Mouse (Mus musculus) thymus, postnatal 4 days (tissue): ENCODE measurements around the gene Gm3488.
"Not testable (repeated sequence)": the region's sequence is repeated elsewhere in the genome, so short reads cannot be mapped to it uniquely, and the experiment has no call there.

Experiments
- DNase-seq: peaks from one replicate; pipeline ENCODE4 v3.0.0; 2021

Gene Gm3488

DNA sequence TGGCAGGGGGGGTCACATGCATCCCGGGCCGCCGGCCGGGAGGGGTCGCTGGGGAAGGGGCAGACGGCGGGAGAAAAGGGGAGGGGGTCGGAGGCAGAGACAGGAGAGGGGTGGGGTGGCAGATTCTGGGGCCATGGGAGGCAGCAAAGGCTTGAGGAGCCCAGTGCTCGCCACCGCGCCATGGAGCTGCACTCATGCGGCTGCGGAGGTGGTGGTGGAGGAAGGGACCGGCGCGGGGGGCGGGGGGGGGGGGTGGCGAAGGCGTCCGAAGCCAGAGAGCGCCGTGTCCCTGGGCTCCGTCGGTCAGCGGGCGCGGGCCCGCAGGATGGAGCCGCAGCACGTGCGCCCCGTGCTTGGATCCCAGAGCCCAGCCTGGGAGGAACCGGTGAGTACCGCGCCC, at the start of gene Gm3488:
Gene Gm3488, plus strand, starts transcription at position 301 of the 400 bp plus-strand sequence.
- DNase-seq, result not testable (repeated sequence)

DNA sequence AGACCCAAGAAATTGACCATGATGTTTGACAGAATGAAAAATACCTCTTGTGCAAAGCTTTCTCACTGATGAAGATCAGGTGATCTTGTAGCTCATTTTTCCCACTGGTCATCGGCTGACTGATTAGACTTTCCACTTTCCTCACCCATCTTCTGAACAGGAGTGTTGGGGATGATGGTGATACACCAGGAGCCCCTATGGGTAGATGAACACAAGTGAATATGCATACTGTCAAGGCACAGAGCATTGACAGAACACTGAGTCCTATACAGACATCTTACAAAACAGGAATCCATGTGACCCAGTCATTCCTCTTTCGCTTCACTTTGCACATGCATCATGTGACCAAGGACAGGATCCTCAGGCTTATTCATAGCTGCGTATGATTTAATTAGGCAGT, 46.1 kb upstream of the Gm3488 start, which contains the start of gene Gm3194:
Gene Gm3194, minus strand, starts transcription at position 101 of the 400 bp plus-strand sequence.
- not testable (repeated sequence) for DNase-seq

DNA sequence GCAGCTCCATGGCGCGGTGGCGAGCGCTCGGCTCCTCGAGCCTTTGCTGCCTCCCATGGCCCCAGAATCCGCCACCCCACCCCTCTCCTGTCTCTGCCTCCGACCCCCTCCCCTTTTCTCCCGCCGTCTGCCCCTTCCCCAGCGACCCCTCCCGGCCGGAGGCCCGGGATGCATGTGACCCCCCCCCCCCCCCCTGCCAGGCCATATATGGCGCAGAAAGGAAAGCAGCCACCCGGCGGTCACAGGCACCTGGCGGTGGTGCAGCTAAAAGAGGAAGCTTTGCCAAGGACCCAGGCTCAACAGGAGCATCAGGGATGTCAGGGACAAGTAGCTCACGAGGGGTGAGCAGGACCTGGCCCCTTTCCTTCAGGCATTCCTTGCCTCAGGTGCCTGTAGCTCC, 41.0 kb upstream of the Gm3488 start:
- DNase-seq, result not testable (repeated sequence)

DNA sequence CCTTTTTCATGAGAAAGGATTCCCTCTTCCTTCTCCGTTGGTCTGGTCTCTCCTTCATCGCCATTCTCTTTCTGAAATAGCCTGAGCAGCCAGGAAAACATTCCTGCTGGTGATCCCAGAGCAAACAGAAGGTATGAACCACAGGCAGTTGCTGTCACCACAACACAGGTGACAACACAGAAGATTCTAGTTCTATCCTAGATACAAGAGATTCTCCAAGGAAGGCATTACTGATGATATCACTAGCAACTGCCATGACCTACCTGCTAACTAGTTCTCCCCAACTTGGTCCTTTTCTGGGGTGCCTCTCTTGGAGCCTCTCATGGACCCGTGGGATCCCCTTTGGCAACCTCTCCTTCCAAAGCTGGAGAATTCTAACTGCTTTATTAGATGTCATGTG, 23.7 kb upstream of the Gm3488 start, which contains the start of gene Gm8246:
Gene Gm8246, minus strand, starts transcription at position 101 of the 400 bp plus-strand sequence.
- not testable (repeated sequence) for DNase-seq

DNA sequence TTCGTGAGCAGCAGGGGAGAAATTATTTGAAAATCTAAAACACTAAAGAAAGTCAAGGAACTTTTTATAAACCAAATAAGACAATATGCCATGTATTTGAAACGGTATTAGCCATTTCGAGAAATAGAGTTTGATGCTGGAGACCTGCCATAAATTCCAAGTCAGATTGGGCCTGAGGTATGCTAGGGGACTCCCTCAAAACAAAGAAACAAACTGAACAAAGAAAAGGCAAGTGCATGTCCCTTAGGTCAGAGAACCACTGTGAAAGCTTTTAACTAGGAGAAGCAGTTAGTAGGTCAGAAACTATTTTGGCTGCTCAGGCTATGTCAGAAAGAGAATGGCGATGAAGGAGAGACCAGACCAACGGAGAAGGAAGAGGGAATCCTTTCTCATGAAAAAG, 17.6 kb upstream of the Gm3488 start, which contains the start of gene Gm3187:
Gene Gm3187, plus strand, starts transcription at position 301 of the 400 bp plus-strand sequence.
- DNase-seq, result not testable (repeated sequence)

DNA sequence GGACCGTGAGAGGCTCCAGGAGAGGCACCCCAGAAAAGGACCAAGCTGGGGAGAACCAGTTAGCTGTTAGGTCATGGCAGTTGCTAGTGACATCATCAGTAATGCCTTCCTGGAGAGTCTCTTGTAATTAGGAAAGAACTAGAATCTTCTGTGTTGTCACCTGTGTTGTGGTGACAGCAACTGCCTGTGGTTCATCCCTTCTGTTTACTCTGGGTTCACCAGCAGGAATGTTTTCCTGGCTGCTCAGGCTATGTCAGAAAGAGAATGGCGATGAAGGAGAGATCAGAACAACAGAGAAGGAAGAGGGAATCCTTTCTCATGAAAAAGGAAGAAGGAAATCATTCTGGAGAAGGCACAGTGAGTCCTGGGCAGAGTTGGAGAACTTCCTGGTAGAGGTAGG, 36.7 kb downstream of the Gm3488 start, which contains the start of gene Gm3532:
Gene Gm3532, plus strand, starts transcription at position 301 of the 400 bp plus-strand sequence.
- DNase-seq, result not testable (repeated sequence)
